Mouse (Mus musculus): ENCODE measurements around the gene Tnik.

DNA sequence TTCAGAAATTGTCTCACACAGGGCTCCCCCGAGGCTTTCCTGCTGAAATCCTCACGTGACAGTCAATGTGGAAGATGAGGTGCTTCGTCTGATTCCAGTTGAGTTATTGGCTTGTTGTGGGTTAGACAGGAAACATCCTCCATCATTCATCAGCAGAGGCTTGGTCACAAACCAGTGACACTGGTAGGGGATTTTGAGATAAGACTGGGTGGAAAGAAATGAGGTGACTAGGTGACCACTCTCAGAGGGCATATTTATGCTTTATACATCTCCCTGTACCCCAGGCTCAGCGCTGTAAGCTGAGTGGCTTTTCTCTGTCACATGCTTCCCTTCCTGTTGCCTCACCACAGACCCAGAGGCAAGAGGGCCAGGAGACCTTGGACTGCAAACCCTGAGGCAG lies 184.9 kb downstream of the Tnik start:
- TF ChIP-seq CTCF (IDR thresholded peaks at IDR 0.05; ENCODE audit: borderline replicate concordance, control insufficient read depth, extremely low read depth, insufficient read depth, low read length, poor library complexity) = no peak
- no peak for TF ChIP-seq POLR2A (IDR thresholded peaks at IDR 0.05; ENCODE audit: control insufficient read depth, extremely low read depth, insufficient read depth, low read length, poor library complexity)

Data from thymus, adult 2 months (tissue).